Mouse (Mus musculus): ENCODE data around the gene Crygn.

GRCm38 (mm10) chr5:24801841-24802624 lies 44.2 kb upstream of the Crygn start:
- TF ChIP-seq CTCF (IDR thresholded peaks at IDR 0.05; ENCODE audit: extremely low read depth, insufficient read depth, low read length) (no peak), POLR2A (IDR thresholded peaks at IDR 0.05; ENCODE audit: extremely low read depth, insufficient read depth, low read length) (no peak)
